Mouse (Mus musculus) CD4-positive helper T cell, adult 2 months (primary cell): ENCODE data around the gene Plxnc1.

ENCODE experiments used
- DNase-seq: peaks from one replicate; pipeline ENCODE4 v3.0.0-alpha.2; 2012; ENCODE audit warnings: low read depth, missing footprints, low spot score

Gene Plxnc1

DNA sequence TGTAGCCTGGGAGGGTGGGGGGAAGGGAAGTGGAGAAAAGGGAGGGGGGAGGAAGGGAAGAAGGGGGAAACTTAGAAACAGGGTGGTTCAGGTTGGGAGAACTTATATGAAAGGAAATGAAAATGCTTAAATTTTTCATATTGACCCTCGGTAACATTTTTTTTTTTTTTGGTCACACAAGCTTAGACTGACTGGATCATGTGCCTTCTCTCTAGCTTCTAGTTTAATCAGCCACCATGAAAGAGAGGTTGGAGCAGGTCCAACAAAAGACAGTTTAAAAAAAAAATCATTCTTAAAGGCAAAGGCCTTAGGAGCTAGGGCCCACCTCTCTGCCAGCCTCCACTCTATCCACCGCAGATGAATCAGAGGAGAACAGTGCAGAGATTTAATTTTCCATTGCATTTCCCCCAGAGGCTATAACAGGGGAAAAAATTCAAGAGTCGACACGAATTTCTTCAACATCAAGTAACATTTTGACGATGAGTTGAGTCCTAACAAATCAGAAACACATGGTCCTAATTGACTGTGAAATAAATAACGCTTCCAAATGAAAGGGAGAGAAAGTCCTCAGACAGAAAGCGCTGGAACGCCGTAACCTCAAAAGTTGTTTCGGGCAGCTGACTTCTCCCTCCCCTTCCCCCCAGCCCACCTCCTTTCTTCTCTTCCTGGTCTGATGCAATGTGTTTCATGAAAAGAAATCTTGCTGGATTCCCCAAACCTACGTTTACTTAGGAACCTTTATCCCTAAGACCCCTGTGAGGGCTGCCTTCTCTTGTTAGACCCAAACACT lies 120.5 kb downstream of the Plxnc1 start:
- DNase-seq, result no peak

DNA sequence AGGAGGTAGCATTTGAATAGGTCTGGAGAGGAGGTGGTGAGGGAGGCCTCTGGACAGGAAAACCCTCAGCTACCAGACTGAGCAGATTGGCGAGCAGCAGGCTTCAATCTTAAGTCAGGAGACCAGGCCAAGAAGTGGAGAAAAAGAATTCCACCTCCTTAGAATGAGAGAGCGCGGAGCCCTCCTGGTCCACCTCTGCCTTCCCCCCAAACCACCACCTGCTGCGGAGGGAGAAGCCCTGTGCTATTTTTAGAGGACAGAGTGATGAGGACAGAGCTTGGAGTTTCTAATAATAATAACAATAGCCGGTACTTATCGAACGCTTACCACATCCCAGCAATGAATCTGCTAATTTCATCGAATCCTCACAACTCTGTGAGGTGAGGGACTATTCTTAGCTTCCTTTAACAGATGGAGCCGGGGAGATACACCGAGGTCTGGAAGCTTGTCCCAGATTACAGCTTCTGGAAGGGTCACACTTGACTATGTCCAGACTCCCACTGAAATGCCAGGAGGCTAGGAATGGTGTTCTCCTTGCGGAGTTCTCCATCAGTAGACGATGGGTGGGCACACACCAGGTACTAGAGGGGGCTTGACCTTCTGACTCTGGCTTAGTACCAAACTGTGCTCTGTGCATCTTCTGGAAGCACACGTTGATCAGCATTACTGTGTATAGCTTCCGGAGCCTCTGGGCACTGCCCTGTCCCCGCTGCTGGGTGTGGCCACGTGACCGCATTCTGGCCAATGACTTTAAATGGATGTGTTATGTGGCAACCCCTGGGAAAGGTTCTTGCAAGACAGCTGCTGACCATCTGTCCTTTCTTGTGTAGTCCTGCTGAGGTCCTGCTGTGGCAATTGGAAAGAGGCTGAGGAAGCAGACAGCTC lies 125.6 kb downstream of the Plxnc1 start:
- DNase-seq, result no peak

GRCm38 (mm10) chr10:94818127-94818526 lies 126.5 kb downstream of the Plxnc1 start:
- DNase-seq, result no peak

- no peak for DNase-seq
Measured at GRCm38 (mm10) chr10:94811907-94812851, 132.5 kb downstream of the Plxnc1 start.

DNA sequence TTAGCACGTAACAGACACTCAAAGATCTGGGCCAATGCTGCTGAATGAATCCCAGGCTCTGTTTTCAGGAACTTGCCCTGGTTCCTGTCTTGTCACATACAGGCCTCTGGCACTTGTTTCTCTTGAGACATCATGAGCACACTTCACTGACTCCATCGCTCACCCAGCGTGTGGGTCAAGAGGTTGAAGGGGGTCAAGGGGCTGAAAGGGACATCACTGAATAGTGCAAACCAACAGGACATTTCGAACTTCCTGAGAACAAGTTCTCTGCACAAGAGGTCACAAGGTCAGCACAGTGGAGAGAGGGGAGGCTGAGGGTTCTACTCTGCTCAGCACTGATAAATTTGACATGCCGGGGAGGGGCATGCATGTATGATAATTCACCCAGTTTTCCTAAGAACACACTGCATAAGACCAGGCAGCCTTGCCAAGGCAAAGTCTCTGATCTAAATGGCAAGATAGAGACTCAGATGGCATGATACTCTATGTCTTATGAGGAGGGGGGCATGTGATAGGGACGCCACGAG lies 134.6 kb downstream of the Plxnc1 start:
- DNase-seq, result no peak

GRCm38 (mm10) chr10:94808275-94808674 lies 136.4 kb downstream of the Plxnc1 start:
- no peak for DNase-seq

- no peak for DNase-seq
Measured at GRCm38 (mm10) chr10:94807323-94807722, 137.3 kb downstream of the Plxnc1 start.

DNA sequence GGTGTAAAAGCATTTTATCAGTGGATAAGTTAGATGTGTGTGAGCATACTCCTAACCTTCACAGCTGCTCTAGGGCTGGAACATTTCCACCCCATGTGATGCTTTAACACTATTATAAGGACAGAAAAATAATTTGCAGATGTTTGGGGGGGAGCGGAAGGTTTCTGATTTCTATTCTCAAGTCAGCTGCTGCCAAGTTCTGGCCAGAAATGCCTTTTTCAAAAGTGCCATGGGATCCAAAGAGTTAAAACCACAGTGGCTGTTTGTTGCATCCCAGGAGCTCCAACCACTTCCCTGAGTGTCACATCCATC lies 139.8 kb downstream of the Plxnc1 start:
- no peak for DNase-seq

- no peak for DNase-seq
Measured at GRCm38 (mm10) chr10:94804029-94804908, 140.4 kb downstream of the Plxnc1 start.

DNA sequence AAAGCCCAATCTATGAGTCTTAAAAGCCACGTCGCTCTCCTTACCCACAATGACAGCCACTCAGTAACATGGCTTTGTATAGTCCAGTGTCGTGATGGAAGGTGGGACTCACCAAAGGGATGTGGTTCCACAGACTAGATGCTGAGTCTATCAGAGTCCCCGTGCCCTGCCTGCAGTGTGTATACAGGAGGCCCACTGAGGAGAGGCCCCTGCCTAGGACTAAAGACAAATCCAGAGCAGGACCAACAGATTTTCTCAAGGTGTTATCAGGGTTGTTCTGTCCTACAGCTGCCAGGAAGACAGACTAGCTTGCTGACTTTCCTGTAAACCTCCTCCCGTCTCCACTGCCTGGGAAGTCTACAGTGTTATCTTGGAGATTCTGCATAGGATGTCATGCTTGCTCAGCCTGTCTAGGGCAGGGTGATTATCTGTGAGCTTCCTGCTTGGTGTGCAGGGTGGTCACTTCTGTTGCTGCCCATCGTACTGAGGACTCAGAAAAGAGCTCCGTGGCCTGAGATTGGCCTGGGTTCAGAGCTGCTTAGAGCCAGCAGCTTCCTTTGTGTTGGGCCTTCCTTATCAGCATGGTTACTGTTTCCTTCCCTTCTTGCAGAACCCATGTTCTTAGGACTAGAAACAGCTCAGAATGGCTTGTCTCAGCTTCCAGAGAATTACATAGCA lies 143.8 kb downstream of the Plxnc1 start:
- no peak for DNase-seq

DNA sequence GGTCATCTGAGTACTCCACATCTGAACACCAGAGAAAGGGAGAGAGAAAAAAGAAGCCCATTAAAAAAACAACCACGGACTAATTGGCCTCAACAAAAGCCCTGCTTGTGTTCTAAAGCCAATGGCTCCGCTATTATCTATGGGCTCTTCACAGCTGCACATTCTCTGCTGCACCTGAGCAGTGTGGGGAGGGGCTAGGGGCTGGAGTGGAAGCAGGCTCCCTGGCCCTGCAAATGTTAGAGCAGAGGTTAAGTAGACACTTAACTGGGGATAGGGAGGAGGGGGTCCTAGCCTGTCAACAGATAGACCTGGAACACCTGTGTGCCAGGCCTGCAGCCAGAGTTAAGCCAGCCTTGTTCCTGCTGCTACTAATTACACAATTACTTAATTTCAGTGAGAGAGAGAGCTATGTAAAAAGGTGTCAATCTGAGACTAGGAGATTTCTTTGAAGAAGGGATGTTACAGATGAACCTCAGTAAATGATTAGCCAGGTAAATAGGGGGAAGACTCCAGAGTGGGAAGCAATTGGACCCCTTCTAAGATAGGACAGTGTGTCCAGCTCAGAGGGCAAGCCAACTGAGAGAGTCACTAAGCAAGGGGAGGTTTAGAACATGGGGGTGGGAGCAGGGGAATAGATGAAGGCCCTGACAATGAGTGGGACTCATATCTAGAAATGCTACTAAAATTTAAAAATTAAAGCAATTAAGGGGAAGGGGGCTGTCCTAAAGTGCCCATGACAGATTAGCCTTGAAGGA lies 145.0 kb downstream of the Plxnc1 start:
- DNase-seq, result no peak

DNA sequence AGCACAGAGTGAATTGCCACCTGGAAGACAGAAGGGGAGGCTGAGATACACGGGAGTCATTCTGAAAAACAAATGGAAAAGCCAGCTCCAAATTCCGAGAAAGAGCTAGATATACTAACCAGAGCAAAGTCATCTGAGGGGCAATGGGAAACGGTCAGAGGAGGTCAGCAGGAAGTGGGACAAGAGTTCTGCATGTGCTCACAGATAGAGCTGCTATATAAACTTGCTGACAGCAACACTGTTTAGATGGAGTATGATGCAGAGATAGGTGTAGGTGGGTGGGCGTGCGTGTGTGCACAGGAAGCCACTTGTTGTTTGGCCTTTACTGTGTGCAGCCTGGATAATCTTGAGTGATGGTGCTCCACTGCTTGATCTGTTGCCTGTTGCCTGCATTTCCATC lies 146.5 kb downstream of the Plxnc1 start:
- DNase-seq, result no peak

GRCm38 (mm10) chr10:94794666-94795244 lies 149.9 kb downstream of the Plxnc1 start:
- DNase-seq, result no peak

DNA sequence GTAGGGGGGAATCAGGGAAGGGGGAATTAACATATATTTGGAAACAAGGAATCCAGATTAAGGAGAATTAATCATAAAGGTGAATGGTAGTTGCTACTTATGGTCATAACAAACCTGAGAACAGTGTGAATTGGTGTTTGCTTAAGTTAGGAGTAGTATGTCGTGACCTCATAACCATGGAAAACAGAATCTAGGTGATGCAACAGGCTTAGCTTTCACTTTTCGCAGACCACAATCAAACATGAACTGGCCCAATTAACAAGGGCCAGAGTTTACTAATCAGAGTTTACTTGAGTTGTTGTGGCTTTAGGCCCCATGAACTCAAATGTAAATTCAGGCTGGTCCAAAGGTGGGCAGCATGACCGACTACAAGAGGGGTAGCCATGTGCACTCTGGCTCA lies 150.7 kb downstream of the Plxnc1 start:
- no peak for DNase-seq

DNA sequence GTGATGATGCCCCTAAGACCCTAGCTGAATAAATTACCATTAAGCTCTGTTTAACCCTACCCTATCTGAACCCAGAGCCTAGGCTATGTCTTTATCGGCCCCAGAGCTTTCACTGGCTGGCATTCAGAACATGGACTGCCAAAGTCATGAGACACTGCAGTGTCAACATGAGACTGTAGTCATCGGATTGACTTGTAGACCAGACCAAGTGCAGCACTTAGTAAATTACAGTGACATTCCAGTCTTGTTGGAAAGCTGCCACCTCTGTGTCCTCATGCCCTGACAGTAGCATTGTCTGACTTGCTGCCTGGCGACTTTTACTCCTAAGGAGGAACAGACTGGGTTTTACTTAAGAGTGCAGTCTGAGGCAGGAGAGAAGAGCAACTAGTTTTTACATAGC lies 155.4 kb downstream of the Plxnc1 start:
- no peak for DNase-seq

DNA sequence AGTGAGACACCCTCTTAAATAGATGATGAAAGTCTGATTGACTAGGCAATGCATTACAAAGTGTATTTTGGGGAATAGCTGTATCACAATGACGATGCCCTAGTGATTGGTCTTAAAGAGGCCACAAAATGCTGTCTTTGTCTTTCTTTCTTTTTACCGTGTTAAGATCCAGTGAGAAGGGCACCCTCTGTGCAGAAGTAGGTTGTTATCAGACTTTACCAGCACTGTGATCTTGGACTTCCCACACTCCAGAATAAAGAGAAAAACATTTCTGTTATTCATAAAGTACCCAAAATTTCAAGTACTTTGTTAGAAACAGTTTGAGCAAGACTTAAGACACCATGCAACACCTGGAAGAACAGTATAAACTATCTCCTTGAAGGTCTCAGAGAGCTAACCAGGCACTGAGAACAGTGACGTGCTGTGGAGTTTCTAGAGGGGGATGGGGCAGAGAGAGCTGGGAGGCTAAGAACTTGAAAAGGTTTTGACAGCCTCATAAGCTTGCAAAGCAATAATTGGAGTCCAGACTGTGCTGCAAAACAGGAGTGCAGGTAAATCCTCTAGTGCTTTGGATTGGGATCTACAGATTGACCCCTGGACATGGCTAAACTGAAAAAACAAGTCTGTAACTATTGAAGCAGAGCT lies 163.9 kb downstream of the Plxnc1 start:
- DNase-seq, result no peak

DNA sequence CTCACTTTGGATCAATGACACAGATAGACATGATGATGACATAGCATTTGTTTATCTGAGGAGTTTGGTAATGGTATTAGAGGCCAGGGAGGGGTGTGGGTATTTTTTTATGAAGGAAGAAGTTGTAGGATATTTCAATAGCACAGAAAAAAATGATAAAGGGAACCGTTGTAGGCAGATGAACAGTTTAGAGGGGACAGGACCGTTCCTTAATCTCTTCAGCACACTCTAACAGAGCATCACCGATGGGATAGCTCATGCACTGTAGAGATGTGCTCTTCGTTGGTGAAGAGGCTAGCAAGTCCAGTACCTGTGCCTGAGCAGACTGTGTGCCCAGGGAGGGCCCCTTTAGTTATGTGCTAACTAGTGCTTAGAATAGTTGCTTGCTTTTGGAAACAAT lies 165.3 kb downstream of the Plxnc1 start:
- DNase-seq, result no peak

DNA sequence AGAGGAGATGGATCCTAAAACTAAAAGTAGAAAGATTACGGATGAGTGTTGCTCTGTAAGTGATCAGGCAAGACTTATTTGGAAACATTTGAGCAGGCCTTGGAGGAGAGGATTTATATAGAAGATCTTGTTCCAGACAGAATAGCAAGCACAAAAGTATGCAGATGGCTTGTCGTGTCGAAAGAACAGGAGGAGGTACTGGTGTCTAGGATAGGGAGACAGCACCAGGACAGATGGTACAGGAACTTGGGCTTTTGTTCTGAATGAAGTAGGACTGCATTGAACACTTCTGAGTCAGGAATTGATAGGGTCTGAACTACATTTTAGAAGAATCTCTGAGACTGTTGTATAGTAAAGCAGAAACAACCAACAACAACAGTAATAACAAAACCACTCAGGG lies 167.1 kb downstream of the Plxnc1 start:
- DNase-seq, result no peak
